Mouse (Mus musculus): ENCODE measurements at regions not wholly inside any gene's neighbourhood (a gene's known extent, or its start where the extent isn't known, plus 50 kb on each side); places are given as distances from the start of the nearest gene placed in this dataset.

DNA sequence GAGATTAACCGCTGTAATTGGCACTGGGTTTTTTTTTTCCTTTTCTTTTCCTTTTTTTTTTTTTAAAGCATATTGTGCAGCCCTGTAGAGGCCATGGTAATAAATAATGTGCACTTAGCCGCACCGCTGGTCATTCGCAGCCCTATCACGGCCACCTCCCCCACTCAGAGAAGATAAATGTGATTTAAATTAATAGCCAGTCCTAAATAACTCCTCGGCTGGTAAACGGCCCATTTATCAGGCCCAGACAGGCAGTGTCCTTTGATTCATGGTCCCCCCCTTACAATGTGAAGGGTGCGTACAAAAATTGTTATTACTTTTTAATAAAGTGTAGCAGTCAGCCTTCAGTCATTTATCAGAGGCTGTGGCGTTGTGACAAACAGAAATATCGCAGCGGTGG, 266.4 kb downstream of the Irx2 start:
- Histone ChIP-seq H3K9me3 (no peaks in the 10 kb centered on the region), H3K27ac (no peak overlapping the region), H3K4me3 (no peak overlapping the region), H3K27me3 (ENCODE audit: insufficient read depth, poor library complexity, severe bottlenecking) (no peaks in the 10 kb centered on the region), H3K36me3 (no peaks in the 10 kb centered on the region), H3K4me1 (no peaks in the 10 kb centered on the region)
- DNase-seq (ENCODE audit: low spot score): no peak
- 72% methylated on average over 11 of the region's 11 CpGs for WGBS

DNA sequence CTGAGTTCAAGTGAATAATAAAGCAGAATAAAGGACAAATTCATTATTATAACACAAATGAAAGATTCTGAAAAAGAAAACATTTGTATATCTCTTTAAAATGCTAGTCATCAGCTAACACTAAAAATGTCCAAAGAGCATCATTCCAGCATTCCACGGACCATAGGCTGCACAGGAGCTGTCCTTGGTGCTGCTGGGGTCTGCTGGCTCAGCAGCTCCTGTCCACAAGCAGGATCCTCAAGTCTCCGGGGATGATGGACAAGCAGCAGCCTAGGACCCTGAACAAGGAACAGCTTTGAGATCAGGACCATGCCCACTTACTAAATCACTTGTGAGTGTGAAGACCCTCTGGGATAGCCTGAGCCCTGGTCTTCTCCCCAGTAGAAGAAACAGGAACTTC, 274.0 kb downstream of the Irx2 start:
- no peak overlapping the region for H3K4me3 ChIP-seq
- H3K27me3 ChIP-seq (ENCODE audit: insufficient read depth, poor library complexity, severe bottlenecking): no peaks in the 10 kb centered on the region
- no peaks in the 10 kb centered on the region for H3K36me3 ChIP-seq
- H3K9me3 ChIP-seq: no peaks in the 10 kb centered on the region
- H3K4me1 ChIP-seq: no peaks in the 10 kb centered on the region
- no peak overlapping the region for H3K27ac ChIP-seq
- WGBS: 36% methylated on average over 2 of the region's 2 CpGs
- DNase-seq (ENCODE audit: low spot score): no peak

DNA sequence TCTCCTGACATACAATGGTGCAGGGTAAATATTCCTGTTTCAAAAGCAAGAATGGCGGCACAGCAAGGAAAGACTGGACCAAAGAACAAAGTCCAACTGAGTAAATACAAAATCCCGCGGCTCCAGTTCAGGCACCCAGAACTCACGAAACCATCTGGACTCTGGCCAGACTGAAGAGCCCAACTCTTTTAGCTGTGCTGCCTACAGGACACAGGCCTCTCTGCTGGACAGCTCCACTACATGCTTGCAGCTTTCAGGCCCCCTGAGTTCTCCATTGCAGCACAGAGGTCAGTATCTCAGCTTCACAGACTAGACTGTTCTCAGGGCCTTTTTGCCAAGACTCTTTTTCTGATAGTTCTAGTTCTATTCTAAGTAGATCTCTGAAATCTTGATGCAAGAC, 290.3 kb downstream of the Irx2 start:
- H3K27ac ChIP-seq: no peak overlapping the region
- H3K27me3 ChIP-seq (ENCODE audit: insufficient read depth, poor library complexity, severe bottlenecking): no peaks in the 10 kb centered on the region
- H3K9me3 ChIP-seq: no peaks in the 10 kb centered on the region
- H3K4me3 ChIP-seq: no peak overlapping the region
- 84% methylated on average over 4 of the region's 4 CpGs for WGBS
- H3K36me3 ChIP-seq: no peaks in the 10 kb centered on the region
- no peaks in the 10 kb centered on the region for H3K4me1 ChIP-seq
- DNase-seq (ENCODE audit: low spot score): peak; percentile 17

DNA sequence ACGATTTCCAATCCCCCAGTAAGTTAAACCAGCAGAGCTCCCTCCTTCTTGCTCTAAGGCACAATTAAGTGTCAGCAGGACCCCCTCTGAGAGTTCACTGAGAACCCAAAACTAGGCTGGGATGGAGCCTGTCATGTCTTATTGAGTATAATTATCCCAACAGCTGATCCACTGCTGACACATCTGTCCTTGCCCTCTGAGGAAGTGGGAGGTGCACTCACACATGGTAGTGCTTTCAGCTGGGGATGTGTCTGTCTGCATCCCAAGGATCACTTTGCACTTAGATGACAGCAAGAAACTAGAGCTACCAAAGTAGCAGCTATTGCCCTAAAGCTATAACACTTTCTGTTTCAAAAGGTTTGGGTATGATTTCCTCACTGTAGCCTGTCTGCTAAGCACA, 291.7 kb downstream of the Irx2 start:
- 15% methylated on average over 1 of the region's 1 CpGs for WGBS
- no peak overlapping the region for H3K27ac ChIP-seq
- no peaks in the 10 kb centered on the region for H3K9me3 ChIP-seq
- H3K4me1 ChIP-seq: no peaks in the 10 kb centered on the region
- no peaks in the 10 kb centered on the region for H3K36me3 ChIP-seq
- no peaks in the 10 kb centered on the region for H3K27me3 ChIP-seq (ENCODE audit: insufficient read depth, poor library complexity, severe bottlenecking)
- DNase-seq (ENCODE audit: low spot score): peak; percentile 41
- no peak overlapping the region for H3K4me3 ChIP-seq

GRCm38 (mm10) chr13:72924560-72925135, 296.0 kb downstream of the Irx2 start:
- peak; percentile 35 for DNase-seq (ENCODE audit: low spot score)
- Histone ChIP-seq H3K4me3 (no peak overlapping the region), H3K9me3 (no peaks in the 10 kb centered on the region), H3K27ac (no peak overlapping the region), H3K27me3 (ENCODE audit: insufficient read depth, poor library complexity, severe bottlenecking) (no peaks in the 10 kb centered on the region; the same call in 1 of the 2 replicates), H3K4me1 (no peaks in the 10 kb centered on the region), H3K36me3 (no peaks in the 10 kb centered on the region)
- 29% methylated on average over 6 of the region's 6 CpGs for WGBS

- WGBS: 61% methylated on average over 4 of the region's 4 CpGs
- no peak for DNase-seq (ENCODE audit: low spot score)
- H3K4me1 ChIP-seq: peaks cover 5% of the 10 kb centered on the region; the same call in 1 of the 2 replicates
- H3K4me3 ChIP-seq: no peak overlapping the region
- peaks cover 11% of the 10 kb centered on the region; the same call in 1 of the 2 replicates for H3K27me3 ChIP-seq (ENCODE audit: insufficient read depth, poor library complexity, severe bottlenecking)
- H3K36me3 ChIP-seq: no peaks in the 10 kb centered on the region
- H3K9me3 ChIP-seq: no peaks in the 10 kb centered on the region
- H3K27ac ChIP-seq: no peak overlapping the region
These were observed 308.6 kb downstream of the Irx2 start for GRCm38 (mm10) chr13:72937246-72937645.

DNA sequence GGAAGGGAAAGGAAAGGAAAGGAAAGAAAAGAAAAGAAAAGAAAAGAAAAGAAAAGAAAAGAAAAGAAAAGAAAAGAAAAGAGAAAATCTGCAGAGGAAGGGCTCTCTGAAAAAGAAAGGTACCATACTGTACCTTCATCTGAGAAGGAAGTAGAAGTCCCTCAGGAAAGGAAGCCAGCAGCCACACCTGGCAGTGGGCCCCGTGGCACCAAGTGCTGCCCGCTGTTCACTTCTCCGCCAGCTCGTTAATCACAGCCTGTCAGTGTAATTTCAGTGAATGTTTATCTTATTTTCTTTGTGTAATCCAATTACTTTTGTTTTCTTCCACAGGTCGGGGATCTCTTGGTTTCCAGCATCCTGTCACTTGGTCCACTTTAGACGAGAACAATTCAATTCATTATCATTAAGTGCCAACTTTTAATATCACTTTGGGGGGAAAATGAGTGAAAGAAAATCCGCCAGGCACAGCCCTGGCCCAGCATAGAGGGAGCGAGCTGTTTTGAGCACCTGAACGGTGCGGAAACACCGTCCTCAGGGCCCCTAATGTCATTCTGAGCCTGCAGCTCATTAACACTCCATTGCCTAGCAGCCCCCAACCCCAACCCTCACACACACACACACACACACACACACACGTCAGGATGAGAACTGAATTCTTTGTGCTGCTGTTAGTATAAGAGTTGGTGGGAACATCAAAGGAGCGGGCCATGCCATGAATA, 309.7 kb downstream of the Irx2 start:
- Histone ChIP-seq H3K4me1 (peaks cover 5% of the 10 kb centered on the region; the same call in 1 of the 2 replicates), H3K4me3 (no peak overlapping the region), H3K27ac (no peak overlapping the region), H3K27me3 (ENCODE audit: insufficient read depth, poor library complexity, severe bottlenecking) (peaks cover 11% of the 10 kb centered on the region; the same call in 1 of the 2 replicates), H3K9me3 (no peaks in the 10 kb centered on the region), H3K36me3 (no peaks in the 10 kb centered on the region)
- no peak for DNase-seq (ENCODE audit: low spot score)
- 47% methylated on average over 13 of the region's 13 CpGs for WGBS

GRCm38 (mm10) chr13:72947374-72948165, 312.7 kb upstream of the Irx4 start:
- Histone ChIP-seq H3K4me3 (no peak overlapping the region), H3K9me3 (no peaks in the 10 kb centered on the region), H3K4me1 (no peaks in the 10 kb centered on the region), H3K27me3 (ENCODE audit: insufficient read depth, poor library complexity, severe bottlenecking) (no peaks in the 10 kb centered on the region), H3K27ac (no peak overlapping the region), H3K36me3 (no peaks in the 10 kb centered on the region)
- DNase-seq (ENCODE audit: low spot score): no peak
- 69% methylated on average over 7 of the region's 7 CpGs for WGBS

- WGBS: 45% methylated on average over 15 of the region's 15 CpGs
- Histone ChIP-seq H3K36me3 (no peaks in the 10 kb centered on the region), H3K4me3 (no peak overlapping the region), H3K27me3 (ENCODE audit: insufficient read depth, poor library complexity, severe bottlenecking) (peaks cover 22% of the 10 kb centered on the region; the same call in 1 of the 2 replicates), H3K4me1 (no peaks in the 10 kb centered on the region), H3K27ac (no peak overlapping the region), H3K9me3 (no peaks in the 10 kb centered on the region)
- DNase-seq (ENCODE audit: low spot score): no peak
These were observed 301.4 kb upstream of the Irx4 start for GRCm38 (mm10) chr13:72958616-72959518.

DNA sequence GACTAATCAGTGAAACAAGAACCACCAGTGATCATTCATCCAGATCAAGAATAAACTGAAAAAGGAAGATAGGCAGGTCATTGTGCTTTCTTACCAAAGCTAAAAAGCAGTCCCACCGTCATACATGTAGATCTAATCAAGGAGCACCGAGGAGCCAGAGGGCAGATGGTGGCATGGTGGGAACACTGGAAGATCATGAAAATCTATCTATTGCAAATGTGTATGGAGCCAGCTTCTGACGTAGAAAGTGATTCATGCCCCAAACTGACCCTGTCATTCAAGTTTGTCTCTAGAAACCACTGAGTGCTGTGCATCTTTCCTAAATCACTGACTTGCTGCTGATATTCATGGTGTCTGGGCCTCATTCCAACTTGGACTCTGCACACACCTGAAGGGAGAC, 299.0 kb upstream of the Irx4 start:
- no peaks in the 10 kb centered on the region for H3K9me3 ChIP-seq
- no peak overlapping the region for H3K27ac ChIP-seq
- no peak overlapping the region for H3K4me3 ChIP-seq
- H3K4me1 ChIP-seq: no peaks in the 10 kb centered on the region
- no peak for DNase-seq (ENCODE audit: low spot score)
- peaks cover 22% of the 10 kb centered on the region; the same call in 1 of the 2 replicates for H3K27me3 ChIP-seq (ENCODE audit: insufficient read depth, poor library complexity, severe bottlenecking)
- 82% methylated on average over 3 of the region's 3 CpGs for WGBS
- H3K36me3 ChIP-seq: no peaks in the 10 kb centered on the region

GRCm38 (mm10) chr13:72972165-72972564, 288.1 kb upstream of the Irx4 start:
- H3K36me3 ChIP-seq: no peaks in the 10 kb centered on the region
- 53% methylated on average over 4 of the region's 4 CpGs for WGBS
- H3K4me1 ChIP-seq: no peaks in the 10 kb centered on the region
- DNase-seq (ENCODE audit: low spot score): peak; percentile 78
- H3K27me3 ChIP-seq (ENCODE audit: insufficient read depth, poor library complexity, severe bottlenecking): no peaks in the 10 kb centered on the region
- H3K4me3 ChIP-seq: no peak overlapping the region
- no peak overlapping the region for H3K27ac ChIP-seq
- H3K9me3 ChIP-seq: no peaks in the 10 kb centered on the region

- H3K27me3 ChIP-seq (ENCODE audit: insufficient read depth, poor library complexity, severe bottlenecking): no peaks in the 10 kb centered on the region
- no peak overlapping the region for H3K4me3 ChIP-seq
- H3K4me1 ChIP-seq: peaks cover 4% of the 10 kb centered on the region; the same call in 1 of the 2 replicates
- DNase-seq (ENCODE audit: low spot score): no peak
- no peak overlapping the region for H3K27ac ChIP-seq
- WGBS: 19% methylated on average over 1 of the region's 1 CpGs
- no peaks in the 10 kb centered on the region for H3K36me3 ChIP-seq
- H3K9me3 ChIP-seq: no peaks in the 10 kb centered on the region
These were observed 287.4 kb upstream of the Irx4 start for GRCm38 (mm10) chr13:72972894-72973293.

Measured in heart, embryonic 10.5 days (tissue).